Mouse (Mus musculus): Measurements from ENCODE around the gene Nr2f6.

- TF ChIP-seq CTCF (IDR thresholded peaks at IDR 0.05; ENCODE audit: control insufficient read depth, insufficient read depth, low read length) (no peak), POLR2A (IDR thresholded peaks at IDR 0.05; ENCODE audit: borderline replicate concordance, control insufficient read depth, low read depth, low read length) (no peak)
Observed at GRCm38 (mm10) chr8:71411535-71412273, 29.9 kb upstream of the Nr2f6 start.
